Mouse (Mus musculus) gastrocnemius, postnatal 25 days (tissue): Measurements from ENCODE around the gene Pfkl. TPM values are rescaled to one million over a fixed set of nuclear protein-coding genes. Genes with fewer than 3 reads are reported as not detected.
"Not testable (repeated sequence)": the region's sequence is repeated elsewhere in the genome, so short reads cannot be mapped to it uniquely, and the experiment has no call there.

ENCODE experiments used
- DNase-seq: peaks from one replicate; pipeline ENCODE4 v3.0.0; 2022
- long read RNA-seq, 2 experiments: library from polyadenylated mRNA; stranded (forward); transcript quantifications; one replicate each; pipeline ENCODE4 v2.0.0; 2021
- total RNA-seq, 2 experiments: library from RNA; stranded (reverse); gene quantifications; 1 replicate in 1 of 2; 2 replicates in 1 of 2; pipeline ENCODE4 v1.2.3; 2021

Gene Pfkl
- total RNA-seq = 1 to 10 TPM; 5.2 to 7.7 TPM
- long read RNA-seq, experiment 1, transcript Pfkl-201 (22 exons, 3,730 nt) = major isoform, 8 of 9 reads
- long read RNA-seq, experiment 1, partial matches to known transcripts = 1 of 9 reads
- long read RNA-seq, experiment 1, other reads (novel, unspliced or antisense) = 0 of 9 reads
- long read RNA-seq, experiment 2, transcript Pfkl-201 (22 exons, 3,730 nt) = major isoform, 19 of 24 reads
- long read RNA-seq, experiment 2, partial matches to known transcripts = 2 of 24 reads
- long read RNA-seq, experiment 2, other reads (novel, unspliced or antisense) = 3 of 24 reads

GRCm38 (mm10) chr10:78009945-78010293 lies at the start of gene Pfkl:
TSS of gene Pfkl (minus strand) at chr10:78010083.
- no peak for DNase-seq

- DNase-seq = no peak
Observed at GRCm38 (mm10) chr10:78057056-78057455, 47.2 kb upstream of the Pfkl start.

GRCm38 (mm10) chr10:78054633-78055565 lies 45.0 kb upstream of the Pfkl start:
- DNase-seq = no peak

GRCm38 (mm10) chr10:78049519-78050035 lies 39.7 kb upstream of the Pfkl start:
- no peak for DNase-seq

- no peak for DNase-seq
Observed at GRCm38 (mm10) chr10:78048061-78048730, 38.3 kb upstream of the Pfkl start.

- DNase-seq = no peak
Observed at GRCm38 (mm10) chr10:78046388-78046787, 36.5 kb upstream of the Pfkl start.

- no peak for DNase-seq
Observed at GRCm38 (mm10) chr10:78044531-78044930, 34.6 kb upstream of the Pfkl start.

- DNase-seq = peak; percentile 31
Observed at GRCm38 (mm10) chr10:78043406-78043836, 33.5 kb upstream of the Pfkl start, which contains the start of gene Aire. TSS of gene Aire (minus strand) at chr10:78043610.

- no peak for DNase-seq
Observed at GRCm38 (mm10) chr10:78042697-78043405, 33.0 kb upstream of the Pfkl start.

GRCm38 (mm10) chr10:78042096-78042495 lies 32.2 kb upstream of the Pfkl start:
- DNase-seq = no peak

- DNase-seq = no peak
Observed at GRCm38 (mm10) chr10:78041647-78042046, 31.8 kb upstream of the Pfkl start, which contains the start of gene Dnmt3l. TSS of gene Dnmt3l (plus strand) at chr10:78041947.

- no peak for DNase-seq
Observed at GRCm38 (mm10) chr10:78037139-78037538, 27.3 kb upstream of the Pfkl start.

- no peak for DNase-seq
Observed at GRCm38 (mm10) chr10:78031987-78032386, 22.1 kb upstream of the Pfkl start.

- no peak for DNase-seq
Observed at GRCm38 (mm10) chr10:78029080-78029479, 19.2 kb upstream of the Pfkl start.

- DNase-seq = no peak
Observed at GRCm38 (mm10) chr10:78028129-78028528, 18.2 kb upstream of the Pfkl start.

- not testable (repeated sequence) for DNase-seq
Observed at GRCm38 (mm10) chr10:78025453-78025852, 15.6 kb upstream of the Pfkl start.

GRCm38 (mm10) chr10:78019984-78020383 lies 10.1 kb upstream of the Pfkl start:
- not testable (repeated sequence) for DNase-seq

- no peak for DNase-seq
Observed at GRCm38 (mm10) chr10:78019291-78019690, 9.4 kb upstream of the Pfkl start.

GRCm38 (mm10) chr10:78018797-78019203 lies 8.9 kb upstream of the Pfkl start:
- peak; percentile 44 for DNase-seq

GRCm38 (mm10) chr10:78016366-78016765 lies 6.5 kb upstream of the Pfkl start:
- DNase-seq = no peak

- no peak for DNase-seq
Observed at GRCm38 (mm10) chr10:78015489-78015888, 5.6 kb upstream of the Pfkl start.
